Mouse (Mus musculus): ENCODE measurements around the gene Khdc4. TPM values are rescaled to one million over a fixed set of nuclear protein-coding genes. Genes with fewer than 3 reads are reported as not detected.
A peak's percentile ranks its signal among the peaks of the same experiment; 100 is the strongest.

The Khdc4 gene
- total and polyA plus RNA-seq, 3 experiments = 35.2 to 56.6 (median 53.6) TPM

DNA sequence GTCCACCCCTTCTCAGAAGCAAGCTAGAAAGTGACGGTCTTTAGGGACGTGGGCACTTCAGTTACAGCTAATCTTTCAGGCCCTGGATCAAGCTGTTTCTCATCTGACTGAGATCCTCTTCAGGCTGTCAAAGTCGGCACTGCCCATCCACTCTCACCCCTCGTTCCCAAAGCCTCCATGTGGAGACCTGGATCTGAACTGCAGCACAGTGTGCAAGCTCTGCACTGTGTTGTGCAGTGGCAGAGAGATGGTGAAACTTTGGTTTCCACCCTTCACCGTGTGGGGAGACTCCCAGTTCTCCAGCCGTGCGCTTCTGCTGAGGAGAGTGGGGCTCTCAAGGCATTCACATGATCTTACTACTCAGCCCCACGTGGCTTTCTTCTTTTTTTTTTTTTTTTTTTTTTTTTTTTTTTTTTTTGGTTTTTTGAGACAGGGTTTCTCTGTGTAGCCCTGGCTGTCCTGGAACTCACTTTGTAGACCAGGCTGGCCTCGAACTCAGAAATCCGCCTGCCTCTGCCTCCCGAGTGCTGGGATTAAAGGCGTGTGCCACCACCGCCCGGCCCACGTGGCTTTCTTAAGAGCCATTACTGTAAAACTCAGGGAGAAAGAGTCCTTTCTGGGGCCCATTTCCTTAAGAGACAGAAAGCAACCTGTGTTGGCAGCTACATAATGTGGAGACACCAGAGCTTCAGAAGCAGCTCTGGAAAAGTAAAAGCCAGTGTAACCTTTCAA is 60.7 kb downstream of the Khdc4 start:
- no peak for TF ChIP-seq TCF12 (IDR thresholded peaks at IDR 0.05; ENCODE audit: low read depth, low read length)
- TF ChIP-seq POLR2A (IDR thresholded peaks at IDR 0.05; ENCODE audit: low read depth, low read length) = 0 out of 2 replicates have a peak, but pooled peaks have one; percentile 27
- no peak for TF ChIP-seq SIN3A (IDR thresholded peaks at IDR 0.05; ENCODE audit: low read length)
- no peak for TF ChIP-seq TBP (conservative IDR thresholded peaks at IDR 0.05; ENCODE audit: low read depth, low read length)
- TF ChIP-seq POLR2AphosphoS2 (IDR thresholded peaks at IDR 0.05; ENCODE audit: low read depth, low read length) = no peak
- TF ChIP-seq RCOR1 (conservative IDR thresholded peaks at IDR 0.05; ENCODE audit: low read depth, low read length) = no peak
- no peak for TF ChIP-seq E2F4 (IDR thresholded peaks at IDR 0.05; ENCODE audit: insufficient replicate concordance, low read depth, low read length)
- no peak for TF ChIP-seq CHD2 (IDR thresholded peaks at IDR 0.05; ENCODE audit: low read length)
- no peak for TF ChIP-seq EP300 (IDR thresholded peaks at IDR 0.05; ENCODE audit: low read length)
- no peak for TF ChIP-seq PAX5 (IDR thresholded peaks at IDR 0.05; ENCODE audit: low read length)
- TF ChIP-seq ZMIZ1 (IDR thresholded peaks at IDR 0.05; ENCODE audit: low read depth, low read length) = no peak
- TF ChIP-seq NRF1 (IDR thresholded peaks at IDR 0.05; ENCODE audit: low read depth, low read length) = no peak
- no peak for TF ChIP-seq ZKSCAN1 (IDR thresholded peaks at IDR 0.05; ENCODE audit: borderline replicate concordance, low read depth, low read length)
- no peak for TF ChIP-seq ZC3H11A (IDR thresholded peaks at IDR 0.05; ENCODE audit: low read depth, low read length)
- no peak for TF ChIP-seq SMC3 (IDR thresholded peaks at IDR 0.05; ENCODE audit: low read depth, low read length)
- 0 out of 2 replicates have a peak, but pooled peaks have one; percentile 38 for TF ChIP-seq MAX (IDR thresholded peaks at IDR 0.05; ENCODE audit: low read length)
- no peak for TF ChIP-seq ELF1 (IDR thresholded peaks at IDR 0.05; ENCODE audit: low read depth, low read length)
- TF ChIP-seq GABPA (IDR thresholded peaks at IDR 0.05; ENCODE audit: insufficient replicate concordance, low read depth, low read length) = no peak
- no peak for TF ChIP-seq JUND (conservative IDR thresholded peaks at IDR 0.05; ENCODE audit: low read depth, low read length)
- TF ChIP-seq JUN (IDR thresholded peaks at IDR 0.05; ENCODE audit: insufficient read depth, low read depth, low read length) = no peak
- TF ChIP-seq USF1 (IDR thresholded peaks at IDR 0.05; ENCODE audit: low read depth, low read length) = peak; percentile 30
- no peak for TF ChIP-seq HCFC1 (IDR thresholded peaks at IDR 0.05; ENCODE audit: low read depth, low read length)
- no peak for TF ChIP-seq CHD1 (IDR thresholded peaks at IDR 0.05; ENCODE audit: low read depth, low read length)
- TF ChIP-seq UBTF (IDR thresholded peaks at IDR 0.05; ENCODE audit: low read depth, low read length) = no peak
- TF ChIP-seq MAFK (IDR thresholded peaks at IDR 0.05; ENCODE audit: insufficient replicate concordance, low read length) = no peak
- TF ChIP-seq NELFE (IDR thresholded peaks at IDR 0.05; ENCODE audit: low read depth, low read length) = no peak
- 0 out of 2 replicates have a peak, but pooled peaks have one; percentile 13 for TF ChIP-seq IRF4 (IDR thresholded peaks at IDR 0.05; ENCODE audit: low read depth, low read length)
- no peak for TF ChIP-seq RAD21 (IDR thresholded peaks at IDR 0.05; ENCODE audit: low read depth, low read length)
- peak; percentile 30 for TF ChIP-seq BHLHE40 (IDR thresholded peaks at IDR 0.05; ENCODE audit: low read depth, low read length)
- TF ChIP-seq MAZ (IDR thresholded peaks at IDR 0.05; ENCODE audit: low read depth, low read length) = no peak
- TF ChIP-seq ZNF384 (IDR thresholded peaks at IDR 0.05; ENCODE audit: low read depth, low read length) = peak; percentile 92
- TF ChIP-seq MYC (IDR thresholded peaks at IDR 0.05; ENCODE audit: low read depth, low read length) = peak; percentile 32; the same call in 1 of the 2 replicates
- TF ChIP-seq CTCF (conservative IDR thresholded peaks at IDR 0.05 in 1 of 2, IDR thresholded peaks at IDR 0.05 in 1 of 2; ENCODE audit: low read depth in 2 of 2, low read length in 2 of 2) = no peak
- peak; percentile 55; the same call in 1 of the 2 replicates for TF ChIP-seq MXI1 (IDR thresholded peaks at IDR 0.05; ENCODE audit: low read depth, low read length)
- TF ChIP-seq KAT2A (IDR thresholded peaks at IDR 0.05; ENCODE audit: insufficient replicate concordance, low read length) = no peak
- TF ChIP-seq MEF2A (IDR thresholded peaks at IDR 0.05; ENCODE audit: borderline replicate concordance, low read depth, low read length) = no peak
- no peak for TF ChIP-seq ETS1 (conservative IDR thresholded peaks at IDR 0.05; ENCODE audit: low read depth, low read length)
- TF ChIP-seq USF2 (conservative IDR thresholded peaks at IDR 0.05; ENCODE audit: low read depth, low read length) = no peak; the same call in 1 of the 2 replicates
- in situ Hi-C loops (cut with MboI; ENCODE audit: low pct_ligation_motif_present, low pct_unique_long_range_greater_than_20kb, low sequenced_read_pairs) = loop anchor here (25.0 kb wide), 1 partner anchor 134 kb away; the partner anchor contains the start of gene Arhgef2
- Histone ChIP-seq H3K9ac (ENCODE audit: insufficient read depth, low read depth) (no peak overlapping the region), H3K4me1 (ENCODE audit: control insufficient read depth in 1 of 2, insufficient read depth in 2 of 2) (peaks cover 14 to 52% of the 10 kb centered on the region in 2 experiments), H3K4me2 (ENCODE audit: insufficient read depth, low read depth, poor library complexity, severe bottlenecking) (peak overlapping the region; percentile 7; the same call in 1 of the 2 replicates), H3K4me3 (replicated peaks in 1 of 3; ENCODE audit: low read depth in 2 of 3, low read length in 2 of 3, poor library complexity in 1 of 3) (no peak overlapping the region), H3K27me3 (replicated peaks) (no peaks in the 10 kb centered on the region), H3K36me3 (replicated peaks in 1 of 2; ENCODE audit: control insufficient read depth in 1 of 2, insufficient read depth in 1 of 2, low read length in 1 of 2) (peaks cover 3 to 25% of the 10 kb centered on the region in 2 experiments), H3K79me2 (replicated peaks; ENCODE audit: control insufficient read depth, extremely low read depth, insufficient read depth, poor library complexity, severe bottlenecking) (no peaks in the 10 kb centered on the region), H3K9me3 (replicated peaks; ENCODE audit: low read length) (no peaks in the 10 kb centered on the region), H3K27ac (ENCODE audit: insufficient read depth, low read depth) (no peak overlapping the region)
- DNase-seq (ENCODE audit: extremely low read depth) = no peak
- dilution Hi-C loops (cut with MboI; ENCODE audit: extremely low pct_ligation_motif_present, extremely low pct_unique_long_range_greater_than_20kb, low sequenced_read_pairs) = no loop called here

Measured in CH12.LX (cell line).